Comparison of ENCODE assay signal across 29 mouse cellular contexts in genomic region chr2:85257356-85257755, GRCm38 (mm10).
"Had no signal": no experiment of that assay in that cellular context is flagged by ENCODE, and none has a peak within 500 bp of the region (broad histone marks: within the 10 kb centered on the region; RNA-seq: fewer than 3 reads in every experiment).

No protein-coding gene starts in this region.

- H3K4me3 ChIP-seq: limb, embryonic 10.5 days; limb, embryonic 12.5 days; limb, embryonic 13.5 days; limb, embryonic 15.5 days; liver, embryonic 12.5 days; liver, embryonic 13.5 days; liver, embryonic 15.5 days; lung, embryonic 15.5 days; megakaryocyte, embryonic 14.5 days; midbrain, embryonic 10.5 days; midbrain, embryonic 12.5 days; midbrain, embryonic 13.5 days; midbrain, embryonic 15.5 days; myocyte had no signal

- H3K27ac ChIP-seq: limb, embryonic 10.5 days; limb, embryonic 12.5 days; limb, embryonic 13.5 days; limb, embryonic 15.5 days; liver, embryonic 12.5 days; liver, embryonic 13.5 days; liver, embryonic 14.5 days; liver, embryonic 15.5 days; lung, embryonic 15.5 days; macrophage; midbrain, embryonic 10.5 days; midbrain, embryonic 12.5 days; midbrain, embryonic 13.5 days; midbrain, embryonic 15.5 days had no signal

- ATAC-seq: liver, embryonic 12.5 days; liver, postnatal 0 days; lung, postnatal 0 days; midbrain, embryonic 13.5 days; midbrain, embryonic 15.5 days; midbrain, embryonic 16.5 days had no signal

- DNase-seq: left cerebral cortex, postnatal 4 days; liver; liver, embryonic 13.5 days; liver, postnatal 0 days; lung, adult 18-20 months; lung, adult 2 months; lung, embryonic 14.5 days; lung, postnatal 10 days; lung, postnatal 14 days; lung, postnatal 36 days; lung, postnatal 4 days; midbrain, embryonic 14.5 days had no signal
